Mouse (Mus musculus) B cell, adult 62 days (primary cell): ENCODE measurements around the gene Wdr89. TPM values are rescaled to one million over a fixed set of nuclear protein-coding genes. Genes with fewer than 3 reads are reported as not detected.

Experiments used
- total RNA-seq: library from RNA; stranded (reverse); gene quantifications from 4 replicates; pipeline ENCODE4 v1.2.4, GENCODE M21; 2023

Gene Wdr89
- 4.0 to 4.5 TPM (median 4.3 TPM) in 4 replicates for total RNA-seq

DNA sequence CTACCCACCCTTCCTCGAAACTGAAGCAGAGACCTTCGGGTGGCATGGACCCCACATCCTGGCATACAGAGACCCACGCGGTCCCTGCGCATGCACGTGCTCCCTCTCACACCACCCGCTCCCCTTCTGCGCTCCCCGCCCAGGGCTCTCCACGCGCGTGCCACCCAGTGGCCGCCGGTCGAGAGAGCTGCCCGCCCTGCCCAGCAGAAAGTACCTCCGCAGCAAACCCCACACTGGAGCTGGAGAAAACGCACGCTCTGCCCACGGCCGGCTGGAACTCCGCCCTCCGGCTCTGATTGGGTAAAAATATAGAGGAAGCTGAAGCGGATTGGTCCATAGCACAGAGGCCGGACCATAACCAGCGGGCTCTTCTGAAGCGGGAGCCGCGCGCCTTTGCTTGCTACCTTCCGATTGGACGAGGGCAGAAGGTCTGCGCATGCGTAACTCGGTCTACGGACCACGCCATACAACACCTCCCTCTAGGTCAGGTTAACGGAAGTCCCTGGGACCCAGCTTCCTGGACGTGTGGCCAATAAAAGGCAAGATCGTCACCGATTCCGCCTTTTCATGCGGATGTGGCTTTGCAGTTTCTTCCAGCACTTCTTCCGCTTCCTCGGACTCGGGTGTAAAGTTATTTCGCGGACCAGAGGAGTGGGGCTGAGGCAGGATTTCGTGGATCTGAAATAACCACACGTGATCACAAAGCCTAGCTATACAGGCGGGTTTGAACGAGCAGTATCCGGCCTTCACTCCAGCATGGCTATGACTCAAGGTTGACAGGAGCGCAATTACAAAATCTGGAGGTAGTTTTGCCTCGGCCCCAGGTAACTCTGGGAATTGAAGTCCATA, at the start of gene Wdr89:
Wdr89 (minus strand) TSS at position 280 of the 849 bp plus-strand sequence.

DNA sequence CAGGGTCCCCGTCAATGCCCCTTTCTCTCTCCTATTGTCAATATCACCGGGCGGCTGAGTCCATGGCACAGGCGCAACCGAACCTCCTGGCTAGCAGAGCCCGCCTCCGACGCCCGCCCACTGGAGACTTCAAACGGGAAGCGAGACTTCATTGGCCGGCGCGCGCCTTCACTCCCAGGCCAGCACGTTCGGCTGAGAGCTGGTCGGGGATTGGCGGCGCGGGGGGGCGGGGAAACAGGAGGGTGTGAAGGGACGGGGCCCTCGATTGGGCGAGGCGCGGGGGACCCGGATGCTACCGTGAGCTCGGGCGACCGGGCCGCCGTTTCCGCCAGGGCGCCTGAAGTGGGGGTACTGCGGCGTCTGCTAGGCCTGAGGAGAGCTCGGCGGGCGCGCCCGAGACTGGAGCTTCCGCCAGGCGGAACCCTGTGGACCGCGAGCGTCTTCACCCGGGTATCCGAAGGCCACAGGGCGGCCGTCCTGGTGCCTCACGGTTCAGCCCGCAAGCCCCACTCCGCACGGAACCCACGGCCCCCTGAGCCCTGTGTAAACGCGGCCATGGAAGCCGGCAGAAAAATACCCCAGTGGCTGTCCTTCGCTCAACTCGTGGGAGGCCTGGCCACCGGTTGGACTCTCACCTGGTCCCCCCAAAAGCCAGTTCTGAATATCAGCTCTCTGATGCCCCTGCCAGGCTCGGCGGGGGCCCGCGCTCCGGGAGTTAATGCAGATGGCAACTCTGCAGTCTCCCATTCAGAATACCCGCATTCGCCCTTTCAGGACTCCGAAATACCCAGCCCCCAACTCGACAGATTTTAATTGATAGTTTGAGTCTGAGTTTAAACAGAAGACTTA, 73.0 kb downstream of the Wdr89 start, which contains the start of gene Ppp2r5e:
Ppp2r5e (minus strand) TSS at position 92 of the 849 bp plus-strand sequence.

Other genes starting within 250 kb of the Wdr89 start
- 61.1 to 65.4 TPM (median 62.5 TPM) in 4 replicates for gene Ppp2r5e, start 73.3 kb downstream of the Wdr89 start, total RNA-seq
- gene Sgpp1, start 66.2 kb upstream of the Wdr89 start, total RNA-seq: 27.6 to 30.8 TPM (median 29.9 TPM) in 4 replicates
- gene Syne2, start 148.6 kb upstream of the Wdr89 start, total RNA-seq: 16.6 to 20.7 TPM (median 20.3 TPM) in 4 replicates